Mouse (Mus musculus): ENCODE data around the gene Snx22.

- TF ChIP-seq CTCF (IDR thresholded peaks at IDR 0.05) = no peak
- TF ChIP-seq EP300 (IDR thresholded peaks at IDR 0.05) = no peak
Observed at GRCm38 (mm10) chr9:66101577-66101976, 32.1 kb upstream of the Snx22 start.
